Mouse (Mus musculus) bone marrow macrophage, adult 2 months (primary cell): ENCODE data around the gene Taf8.

Source experiments
- CTCF ChIP-seq: IDR thresholded peaks from 2 replicates; pipeline ENCODE4 v1.5.1; 2012; ENCODE audit warnings: low read depth, mild to moderate bottlenecking, low read length, moderate library complexity
- POLR2A ChIP-seq: IDR thresholded peaks from 2 replicates; pipeline ENCODE4 v1.6.1; 2012; ENCODE audit warnings: mild to moderate bottlenecking, low read depth, low read length, borderline replicate concordance

- no peak for TF ChIP-seq CTCF
- TF ChIP-seq POLR2A, result no peak
Measured at GRCm38 (mm10) chr17:47518205-47518604, 16.1 kb upstream of the Taf8 start.
